Mouse (Mus musculus) c-Kit-positive CD71-positive TER-119-negative erythroid progenitor cells, embryonic 14.5 days (primary cell): ENCODE measurements around the gene Neurod6.
A peak's percentile ranks its signal among the peaks of the same experiment; 100 is the strongest.
"Not testable (repeated sequence)": the region's sequence is repeated elsewhere in the genome, so short reads cannot be mapped to it uniquely, and the experiment has no call there.

ENCODE experiments used
- DNase-seq: peaks from one replicate; pipeline ENCODE4 v3.0.0-alpha.2; 2013; ENCODE audit warnings: low read depth

Neurod6 gene

GRCm38 (mm10) chr6:55680974-55681373, at the start of gene Neurod6:
Gene Neurod6 (minus strand): TSS chr6:55681263.
- no peak for DNase-seq

DNA sequence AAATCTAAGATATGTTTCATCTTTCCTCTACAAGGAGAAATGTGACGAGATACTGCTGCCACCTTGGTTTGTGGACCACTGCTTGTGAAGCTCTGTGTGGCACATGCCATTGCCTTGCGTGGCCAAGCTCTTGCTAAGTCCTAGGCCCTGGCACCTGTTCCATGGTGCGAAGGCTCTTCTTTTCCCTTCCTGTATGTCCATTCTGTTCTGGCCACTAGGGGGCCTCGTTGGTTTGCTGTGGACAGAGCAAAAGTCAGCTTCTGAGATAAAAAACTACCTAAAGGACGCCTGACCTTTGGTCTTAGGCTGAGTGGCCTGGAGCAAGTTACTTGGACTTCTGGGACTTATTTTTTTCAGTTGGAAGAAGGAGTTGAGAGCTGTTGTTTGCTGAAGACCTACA, 36.1 kb upstream of the Neurod6 start:
- peak; percentile 20 for DNase-seq

DNA sequence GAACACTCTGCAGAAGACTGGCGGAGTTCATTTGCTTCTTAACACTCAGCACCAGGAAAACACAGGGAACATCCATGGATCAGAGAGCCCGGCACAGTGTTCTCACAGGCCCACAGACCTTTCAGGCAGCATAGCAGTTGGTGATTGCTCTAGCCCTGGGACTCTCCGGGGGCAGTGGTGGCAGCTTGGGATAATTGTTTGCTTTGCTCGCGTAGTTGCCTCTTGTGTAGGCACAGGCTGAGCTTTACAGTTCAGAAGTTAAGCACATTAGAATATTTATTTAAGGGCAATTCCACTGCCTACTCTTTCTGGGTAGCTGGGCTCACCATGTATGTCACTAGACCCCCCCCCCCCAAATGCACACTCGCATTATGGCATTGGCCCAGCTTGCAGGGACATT, 34.4 kb upstream of the Neurod6 start:
- DNase-seq = no peak

GRCm38 (mm10) chr6:55710913-55711312, 29.9 kb upstream of the Neurod6 start:
- not testable (repeated sequence) for DNase-seq

DNA sequence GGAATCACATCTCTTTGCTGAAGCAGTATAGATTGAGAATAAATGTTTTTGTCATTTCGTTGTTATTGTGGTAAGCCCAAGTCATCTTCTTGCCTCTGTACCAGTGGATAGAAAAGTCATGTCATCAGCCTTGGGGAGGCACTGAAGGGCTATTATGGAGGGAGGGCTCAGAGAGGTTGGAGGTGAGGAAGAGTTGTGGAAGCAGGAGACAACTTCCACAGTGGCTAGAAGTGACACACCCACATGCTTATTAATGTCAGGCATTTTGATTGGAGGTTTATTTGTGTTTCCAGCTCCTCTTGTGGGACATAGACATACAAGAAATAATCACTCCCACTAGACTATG, 23.7 kb upstream of the Neurod6 start:
- no peak for DNase-seq

- DNase-seq = no peak
Measured at GRCm38 (mm10) chr6:55704061-55704758, 23.1 kb upstream of the Neurod6 start.

DNA sequence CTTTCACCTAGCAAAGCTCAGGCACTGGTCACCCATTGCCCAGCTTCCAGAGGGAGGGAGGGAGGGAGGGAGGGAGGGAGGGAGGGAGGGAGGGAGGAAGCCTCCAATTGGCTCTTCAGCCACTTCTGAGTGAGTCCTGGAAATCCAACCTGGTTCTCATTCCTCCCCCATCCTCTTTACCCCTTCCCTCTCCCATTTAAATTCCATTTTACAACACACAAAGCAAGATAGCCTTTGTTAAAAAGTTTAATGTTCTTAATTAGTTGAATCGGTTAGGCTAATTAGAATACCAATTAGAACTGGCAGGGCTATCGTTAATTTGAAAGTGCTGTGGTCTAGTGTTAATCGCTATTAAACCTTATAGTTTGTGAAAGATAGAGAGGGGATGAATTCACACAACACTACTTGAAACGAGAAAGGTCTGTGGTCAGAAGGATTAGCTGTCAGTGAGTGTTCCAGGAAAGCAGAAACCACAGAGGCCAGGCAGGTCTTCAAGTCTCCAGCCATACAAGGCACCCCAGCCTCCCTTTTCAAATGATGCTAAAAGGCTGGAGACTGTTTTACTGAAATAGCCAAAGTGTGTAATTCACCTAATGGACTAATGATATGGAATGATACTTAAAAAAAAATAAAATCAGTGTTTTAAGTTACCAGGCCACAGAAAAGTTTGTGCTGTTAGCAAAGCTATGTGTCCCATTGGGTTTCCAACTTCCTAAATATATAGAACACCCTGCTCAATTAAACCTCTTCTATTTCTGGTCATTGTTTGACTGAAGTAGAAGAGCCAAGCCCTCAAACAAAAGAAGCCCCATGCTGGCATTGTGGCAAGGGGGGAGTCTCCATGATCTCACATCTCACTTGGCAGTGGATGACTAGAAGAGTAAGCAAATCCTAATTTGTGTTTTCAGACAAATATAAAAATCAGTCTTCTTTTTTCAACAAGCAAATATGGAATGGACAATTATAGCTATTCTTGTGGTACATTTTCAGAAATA, 19.6 kb upstream of the Neurod6 start:
- no peak for DNase-seq

DNA sequence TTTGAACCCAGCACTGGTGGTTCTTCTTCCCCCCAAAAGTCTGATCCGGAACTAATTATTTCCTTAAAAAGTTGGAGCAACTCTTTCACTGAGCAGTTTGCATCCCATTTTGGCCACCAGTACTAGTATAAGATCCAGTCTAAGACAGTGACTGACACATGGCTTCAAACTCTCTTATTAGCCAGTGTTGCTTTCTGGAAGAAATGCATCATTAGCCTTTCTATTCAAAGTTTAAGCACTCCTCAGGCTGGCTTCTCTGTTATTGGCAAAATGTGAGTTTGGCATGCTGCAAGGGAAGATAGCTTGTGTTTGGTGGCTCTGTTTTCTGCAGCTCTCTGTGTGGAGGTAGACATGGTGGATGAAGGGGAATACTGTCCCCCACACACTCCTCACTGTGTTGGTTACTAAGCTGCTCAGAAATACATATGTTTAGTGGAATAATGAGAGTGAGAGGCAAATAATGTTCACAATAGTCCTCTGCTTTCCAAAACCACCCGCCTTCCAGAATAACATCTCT, 9.0 kb upstream of the Neurod6 start:
- no peak for DNase-seq

DNA sequence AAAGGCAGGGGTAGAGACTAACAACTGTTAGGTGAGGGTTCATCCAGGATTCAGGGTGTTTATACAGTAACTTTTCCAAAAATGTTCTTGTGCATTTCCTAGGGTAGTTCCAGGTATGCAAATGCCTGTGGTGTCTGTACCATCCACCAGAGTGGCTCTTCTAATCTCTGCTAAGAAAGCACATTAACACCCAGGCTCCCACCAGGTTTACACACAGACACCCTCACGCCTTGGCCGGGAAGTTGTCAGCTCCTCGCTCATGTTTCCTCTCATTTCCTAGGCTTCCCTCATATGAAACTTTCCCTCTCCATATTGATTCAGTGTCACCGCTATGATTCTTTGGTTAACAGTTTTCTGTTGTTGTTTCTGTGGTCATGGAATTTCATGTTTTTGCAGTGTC, 2.4 kb upstream of the Neurod6 start:
- no peak for DNase-seq

GRCm38 (mm10) chr6:55682886-55683285, 1.8 kb upstream of the Neurod6 start:
- DNase-seq = no peak

- no peak for DNase-seq
Measured at GRCm38 (mm10) chr6:55678571-55679185, 2.4 kb downstream of the Neurod6 start.

DNA sequence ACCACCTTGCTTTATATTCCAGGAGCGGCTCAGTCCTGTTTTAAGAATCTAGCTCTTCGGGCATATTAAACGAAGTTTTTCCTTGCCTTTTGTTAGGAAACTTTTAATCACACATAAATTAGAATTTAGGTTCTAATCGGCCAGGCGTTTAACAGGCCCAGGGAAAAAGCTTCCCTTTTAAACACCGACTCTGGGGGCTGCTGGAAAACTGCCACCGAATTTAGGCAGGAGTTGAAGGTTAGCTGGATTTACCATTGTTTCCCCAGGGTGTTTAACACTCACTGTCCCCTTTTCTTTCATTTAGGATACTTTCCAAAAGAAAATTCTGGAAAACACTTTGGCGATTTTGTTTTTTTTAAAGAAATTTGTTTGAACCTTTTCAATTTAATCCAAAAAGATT, 3.7 kb downstream of the Neurod6 start:
- no peak for DNase-seq

GRCm38 (mm10) chr6:55676663-55677311, 4.3 kb downstream of the Neurod6 start:
- no peak for DNase-seq

GRCm38 (mm10) chr6:55676141-55676662, 4.9 kb downstream of the Neurod6 start:
- DNase-seq = no peak

- no peak for DNase-seq
Measured at GRCm38 (mm10) chr6:55667801-55668200, 13.3 kb downstream of the Neurod6 start.

DNA sequence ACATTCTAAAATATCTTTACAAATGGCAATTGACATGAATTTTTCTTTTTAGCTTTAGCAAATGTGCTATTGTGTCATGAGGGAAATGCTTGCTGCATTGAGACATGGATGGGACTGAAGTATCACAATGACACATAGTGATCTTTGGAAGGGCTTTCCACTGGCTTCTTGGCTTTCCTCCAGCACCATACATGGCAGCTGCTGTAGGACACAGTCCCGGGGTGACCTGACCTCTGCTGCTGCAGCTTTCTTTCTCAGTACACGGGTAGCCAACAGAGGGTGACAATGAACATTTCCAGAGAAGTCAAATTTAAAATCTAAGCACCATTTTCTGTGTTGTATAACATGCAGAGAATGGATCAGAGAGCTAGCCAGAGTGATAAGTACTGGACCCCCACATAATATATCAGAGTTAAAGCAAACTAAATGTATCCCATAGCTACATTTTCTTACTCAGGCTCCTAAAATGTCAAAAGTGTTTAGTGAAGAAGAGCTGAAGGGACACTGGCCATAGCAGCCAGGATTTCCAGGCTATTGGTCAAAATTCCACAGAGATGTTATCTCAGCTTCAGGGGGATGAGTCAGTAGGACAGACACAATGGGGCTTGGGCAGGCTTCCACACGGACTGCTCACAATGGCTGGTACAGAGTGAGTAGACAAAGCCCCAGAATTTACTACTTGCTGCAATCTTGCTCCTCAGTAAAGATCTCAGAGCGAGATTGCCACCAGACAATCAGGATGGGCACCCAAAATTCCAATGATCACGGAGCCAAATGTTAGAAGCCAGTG, 19.7 kb downstream of the Neurod6 start:
- no peak for DNase-seq

DNA sequence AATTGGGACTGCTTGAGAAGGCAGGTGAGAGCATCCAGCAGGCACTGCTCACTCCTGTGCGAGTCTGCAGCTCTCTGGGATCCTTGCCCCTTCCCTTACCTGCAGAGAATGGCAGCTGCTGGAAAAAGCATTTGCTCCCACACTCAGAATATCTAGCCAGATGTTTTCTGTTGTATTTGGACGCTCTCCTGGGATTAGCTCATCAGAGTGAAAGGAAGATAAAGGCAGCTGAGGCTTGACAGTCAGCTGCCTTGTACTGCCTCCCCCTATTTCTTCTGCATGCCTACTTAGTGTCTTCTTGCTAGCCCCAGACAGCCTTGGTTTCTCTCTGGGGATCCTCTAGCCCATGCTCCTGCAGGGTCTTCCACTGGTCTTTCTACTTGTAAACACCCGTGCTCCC, 31.1 kb downstream of the Neurod6 start:
- no peak for DNase-seq

- no peak for DNase-seq
Measured at GRCm38 (mm10) chr6:55649581-55649980, 31.5 kb downstream of the Neurod6 start.

GRCm38 (mm10) chr6:55648886-55649285, 32.2 kb downstream of the Neurod6 start:
- no peak for DNase-seq

GRCm38 (mm10) chr6:55647771-55648280, 33.2 kb downstream of the Neurod6 start:
- no peak for DNase-seq
